Mouse (Mus musculus) embryonic facial prominence, embryonic 14.5 days (tissue): ENCODE data around the gene Tmem242. TPM values are rescaled to one million over a fixed set of nuclear protein-coding genes. Genes with fewer than 3 reads are reported as not detected.
A peak's percentile ranks its signal among the peaks of the same experiment; 100 is the strongest.
"Not testable (repeated sequence)": the region's sequence is repeated elsewhere in the genome, so short reads cannot be mapped to it uniquely, and the experiment has no call there.

Experiments
- ATAC-seq: fragments of 200-750 bp; cut with Nextera tagmentation; 2 replicates; pipeline ENCODE4 v1.8.0; 2017; ENCODE audit warnings: low read depth, moderate number of reproducible peaks, moderate TSS enrichment
- DNase-seq: peaks from one replicate; pipeline ENCODE4 v3.0.0-alpha.2; 2015; ENCODE audit warnings: low spot score
- H3K27ac ChIP-seq: fragments of 300-500 bp; sonication (generic); replicated peaks from 2 replicates; pipeline ENCODE4 v1.5.1; 2014; ENCODE audit warnings: low read depth, mild to moderate bottlenecking, low read length, moderate library complexity
- H3K27me3 ChIP-seq: fragments of 300-500 bp; sonication (generic); replicated peaks from 2 replicates; pipeline ENCODE4 v1.6.1; 2014; ENCODE audit warnings: low read length; ENCODE audit not compliant: control insufficient read depth, insufficient read depth
- H3K36me3 ChIP-seq: fragments of 300-500 bp; sonication (generic); 2 replicates; pipeline ENCODE4 v1.6.1; 2014; ENCODE audit warnings: low read length, mixed read lengths; ENCODE audit not compliant: control insufficient read depth, insufficient read depth
- H3K4me1 ChIP-seq: fragments of 300-500 bp; sonication (generic); 2 replicates; pipeline ENCODE4 v1.6.1; 2014; ENCODE audit warnings: antibody characterized with exemption, low read length; ENCODE audit not compliant: control insufficient read depth, insufficient read depth
- H3K4me2 ChIP-seq: fragments of 300-500 bp; sonication (generic); 2 replicates; pipeline ENCODE4 v1.6.1; 2014; ENCODE audit warnings: low read depth, mild to moderate bottlenecking, low read length, moderate library complexity, mixed read lengths
- H3K4me3 ChIP-seq: fragments of 300-500 bp; sonication (generic); 2 replicates; pipeline ENCODE4 v1.5.1; 2014; ENCODE audit warnings: low read depth, mild to moderate bottlenecking, low read length
- H3K9ac ChIP-seq: fragments of 300-500 bp; sonication (generic); 2 replicates; pipeline ENCODE4 v1.6.1; 2014; ENCODE audit warnings: low read depth, mild to moderate bottlenecking, low read length, moderate library complexity, mixed read lengths
- H3K9me3 ChIP-seq: fragments of 300-500 bp; sonication (generic); 2 replicates; pipeline ENCODE4 v1.6.1; 2016; ENCODE audit warnings: low read length; ENCODE audit not compliant: control insufficient read depth
- WGBS: fragments of 180-500 bp; shearing (Covaris S2); extraction: QIAGEN DNeasy Blood & Tissue Kit; methylation state at CpG from one replicate; pipeline ENCODE4 v1.1.7; 2014; 5-methylcytosine and 5-hydroxymethylcytosine counted together
- polyA plus RNA-seq: library from polyadenylated mRNA; unstranded; fragments of >200 nt; fragmentation: Nextera tagmentation; extraction: Ambion mirVana; gene quantifications from 2 replicates; pipeline ENCODE4 v1.2.1, GENCODE M21; 2014

The Tmem242 gene
- polyA plus RNA-seq, 1 experiment from 2014 or later = 116 TPM

- Histone ChIP-seq H3K9me3 (no peaks in the 10 kb centered on the region), H3K9ac (no peak overlapping the region), H3K27ac (no peak overlapping the region), H3K36me3 (no peaks in the 10 kb centered on the region), H3K4me1 (no peaks in the 10 kb centered on the region), H3K4me3 (no peak overlapping the region), H3K4me2 (no peak overlapping the region), H3K27me3 (no peaks in the 10 kb centered on the region)
- WGBS = 80% methylated on average over 2 of the region's 2 CpGs
- ATAC-seq = no peak
- no peak for DNase-seq
Observed at GRCm38 (mm10) chr17:5463912-5464311, 23.9 kb upstream of the Tmem242 start.

DNA sequence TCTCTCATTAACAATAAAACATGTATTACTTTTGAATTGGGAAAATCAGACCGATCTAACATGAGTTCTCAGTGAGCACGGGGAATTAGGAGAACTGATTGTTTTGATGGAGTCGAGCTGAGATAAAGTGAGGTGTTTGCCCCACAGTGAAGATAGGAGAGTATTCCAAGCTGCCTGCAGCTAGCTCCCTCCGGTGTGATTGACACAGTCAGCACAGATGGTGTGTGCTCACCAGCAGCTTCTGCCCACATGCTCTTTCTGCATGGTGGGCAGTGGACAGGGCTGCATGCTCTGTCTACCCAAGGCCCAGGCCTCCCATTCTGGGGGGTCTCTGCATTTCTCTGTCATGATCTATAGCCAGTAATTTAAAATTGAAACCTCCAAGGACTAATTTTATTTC, 13.6 kb upstream of the Tmem242 start:
- Histone ChIP-seq H3K4me3 (no peak overlapping the region), H3K9ac (no peak overlapping the region), H3K27ac (no peak overlapping the region), H3K9me3 (no peaks in the 10 kb centered on the region), H3K4me1 (no peaks in the 10 kb centered on the region), H3K4me2 (no peak overlapping the region), H3K27me3 (no peaks in the 10 kb centered on the region), H3K36me3 (no peaks in the 10 kb centered on the region)
- DNase-seq (no peak), ATAC-seq (no peak)
- WGBS = 76% methylated on average over 4 of the region's 4 CpGs

GRCm38 (mm10) chr17:5443751-5444150, 3.7 kb upstream of the Tmem242 start:
- no peak for ATAC-seq
- Histone ChIP-seq H3K4me3 (no peak overlapping the region), H3K4me1 (peaks cover 8% of the 10 kb centered on the region), H3K9ac (no peak overlapping the region), H3K27ac (no peak overlapping the region), H3K27me3 (no peaks in the 10 kb centered on the region), H3K4me2 (no peak overlapping the region), H3K36me3 (0 out of 2 replicates have a peak, but pooled peaks cover 2% of the 10 kb centered on the region), H3K9me3 (no peaks in the 10 kb centered on the region)
- DNase-seq = no peak
- 38% methylated on average over 5 of the region's 5 CpGs for WGBS

- Histone ChIP-seq H3K9me3 (no peaks in the 10 kb centered on the region), H3K27ac (no peak overlapping the region), H3K36me3 (0 out of 2 replicates have a peak, but pooled peaks cover 3% of the 10 kb centered on the region), H3K27me3 (no peaks in the 10 kb centered on the region), H3K4me2 (no peak overlapping the region), H3K9ac (no peak overlapping the region), H3K4me3 (no peak overlapping the region), H3K4me1 (peaks cover 9% of the 10 kb centered on the region)
- ATAC-seq = no peak
- 45% methylated on average over 3 of the region's 3 CpGs for WGBS
- DNase-seq = no peak
Observed at GRCm38 (mm10) chr17:5443260-5443659, 3.2 kb upstream of the Tmem242 start.

GRCm38 (mm10) chr17:5442403-5442802, 2.3 kb upstream of the Tmem242 start:
- H3K27ac ChIP-seq, H3K36me3 ChIP-seq, H3K4me2 ChIP-seq, H3K9me3 ChIP-seq, H3K27me3 ChIP-seq, H3K9ac ChIP-seq, H3K4me1 ChIP-seq, ATAC-seq, H3K4me3 ChIP-seq, DNase-seq: not testable (repeated sequence)
- 71% methylated on average over 5 of the region's 5 CpGs for WGBS

GRCm38 (mm10) chr17:5439831-5440158, 264 bp downstream of the Tmem242 start:
- 0 out of 2 replicates have a peak, but pooled peaks cover 3% of the 10 kb centered on the region for H3K36me3 ChIP-seq
- peak overlapping the region; percentile 86 for H3K4me2 ChIP-seq
- ATAC-seq (peak; percentile 16; the same call in 1 of the 2 replicates), DNase-seq (no peak)
- peak overlapping the region; percentile 61 for H3K4me3 ChIP-seq
- no peaks in the 10 kb centered on the region for H3K9me3 ChIP-seq
- H3K4me1 ChIP-seq = peaks cover 9% of the 10 kb centered on the region
- H3K9ac ChIP-seq = peak overlapping the region; percentile 80
- peak overlapping the region; percentile 61; the same call in 1 of the 2 replicates for H3K27ac ChIP-seq
- 2% methylated on average over 8 of the region's 8 CpGs for whole genome bisulfite sequencing
- H3K27me3 ChIP-seq = no peaks in the 10 kb centered on the region

DNA sequence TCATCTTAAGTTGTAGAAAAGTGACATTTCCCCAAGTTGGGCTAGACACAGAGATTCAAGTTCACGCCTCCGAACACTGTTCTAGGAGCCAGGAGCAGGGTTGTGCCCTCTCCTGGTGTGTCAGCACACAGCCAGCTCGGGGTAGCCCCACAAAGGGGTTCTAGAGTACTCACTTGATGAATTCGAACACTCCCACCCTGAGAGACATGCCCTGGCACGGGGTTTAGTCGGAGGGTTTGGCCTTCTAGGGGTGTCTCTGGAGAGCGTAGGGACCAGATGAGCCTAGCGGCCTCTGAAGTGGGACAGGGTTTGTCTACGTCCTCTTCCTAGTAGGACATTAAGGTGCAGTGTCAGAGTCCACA, 10.3 kb downstream of the Tmem242 start:
- Histone ChIP-seq H3K4me1 (no peaks in the 10 kb centered on the region), H3K4me2 (no peak overlapping the region), H3K27ac (no peak overlapping the region), H3K9ac (no peak overlapping the region), H3K36me3 (peaks cover 45% of the 10 kb centered on the region), H3K9me3 (no peaks in the 10 kb centered on the region), H3K4me3 (no peak overlapping the region), H3K27me3 (no peaks in the 10 kb centered on the region)
- 0 out of 2 replicates have a peak, but pooled peaks have one; percentile 38 for ATAC-seq
- WGBS = 75% methylated on average over 9 of the region's 9 CpGs
- DNase-seq = no peak

GRCm38 (mm10) chr17:5429090-5429771, 10.8 kb downstream of the Tmem242 start:
- 57% methylated on average over 10 of the region's 10 CpGs for WGBS
- H3K4me2 ChIP-seq = no peak overlapping the region
- H3K36me3 ChIP-seq = peaks cover 45% of the 10 kb centered on the region
- H3K9ac ChIP-seq = no peak overlapping the region
- no peaks in the 10 kb centered on the region for H3K9me3 ChIP-seq
- peak; percentile 77 for ATAC-seq
- H3K4me3 ChIP-seq = no peak overlapping the region
- H3K4me1 ChIP-seq = no peaks in the 10 kb centered on the region
- DNase-seq = peak; percentile 96
- H3K27me3 ChIP-seq = no peaks in the 10 kb centered on the region
- H3K27ac ChIP-seq = no peak overlapping the region

DNA sequence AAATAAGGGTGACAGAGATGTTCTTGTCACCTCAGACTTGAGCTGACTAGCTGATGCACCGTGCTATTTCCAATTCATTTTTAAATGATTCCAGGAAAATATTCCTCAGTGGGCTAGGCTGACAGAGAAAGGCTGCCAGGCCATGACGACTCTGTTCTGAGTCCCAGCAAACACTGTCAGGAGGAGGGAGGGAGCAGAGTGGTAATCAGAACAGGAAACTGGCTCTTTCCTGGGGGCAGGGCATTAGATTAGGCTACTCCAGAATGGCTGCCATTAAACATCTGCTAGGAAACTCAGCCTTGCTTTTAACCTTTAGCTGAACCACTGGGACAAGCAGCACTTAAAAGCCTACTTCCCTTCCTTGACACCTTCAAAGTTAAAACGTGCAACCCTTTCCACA, 14.9 kb downstream of the Tmem242 start:
- ATAC-seq (no peak), DNase-seq (no peak)
- Histone ChIP-seq H3K9me3 (no peaks in the 10 kb centered on the region), H3K4me1 (no peaks in the 10 kb centered on the region), H3K4me3 (no peak overlapping the region), H3K36me3 (peaks cover 11% of the 10 kb centered on the region), H3K9ac (no peak overlapping the region), H3K27ac (no peak overlapping the region), H3K27me3 (no peaks in the 10 kb centered on the region), H3K4me2 (no peak overlapping the region)
- WGBS = 46% methylated on average over 3 of the region's 3 CpGs
